Mouse (Mus musculus): ENCODE measurements at regions not wholly inside any gene's neighbourhood (a gene's known extent, or its start where the extent isn't known, plus 50 kb on each side); places are given as distances from the start of the nearest gene placed in this dataset.

- CTCF ChIA-PET: no interaction called here
Measured at GRCm38 (mm10) chr4:23567827-23568226, 928.4 kb upstream of the Mms22l start.

GRCm38 (mm10) chr4:23573013-23573412 is 923.2 kb upstream of the Mms22l start:
- CTCF ChIA-PET: no interaction called here

GRCm38 (mm10) chr4:23587412-23587811 is 908.8 kb upstream of the Mms22l start:
- CTCF ChIA-PET: interaction anchor here (0.5 kb wide), 1 partner anchor 69 kb away, joined by 9 read pairs; no protein-coding TSS in a partner anchor

GRCm38 (mm10) chr4:23590883-23591282 is 905.4 kb upstream of the Mms22l start:
- CTCF ChIA-PET: no interaction called here

GRCm38 (mm10) chr4:23591593-23591992 is 904.7 kb upstream of the Mms22l start:
- CTCF ChIA-PET: no interaction called here

GRCm38 (mm10) chr4:23600070-23600469 is 896.2 kb upstream of the Mms22l start:
- CTCF ChIA-PET: no interaction called here

DNA sequence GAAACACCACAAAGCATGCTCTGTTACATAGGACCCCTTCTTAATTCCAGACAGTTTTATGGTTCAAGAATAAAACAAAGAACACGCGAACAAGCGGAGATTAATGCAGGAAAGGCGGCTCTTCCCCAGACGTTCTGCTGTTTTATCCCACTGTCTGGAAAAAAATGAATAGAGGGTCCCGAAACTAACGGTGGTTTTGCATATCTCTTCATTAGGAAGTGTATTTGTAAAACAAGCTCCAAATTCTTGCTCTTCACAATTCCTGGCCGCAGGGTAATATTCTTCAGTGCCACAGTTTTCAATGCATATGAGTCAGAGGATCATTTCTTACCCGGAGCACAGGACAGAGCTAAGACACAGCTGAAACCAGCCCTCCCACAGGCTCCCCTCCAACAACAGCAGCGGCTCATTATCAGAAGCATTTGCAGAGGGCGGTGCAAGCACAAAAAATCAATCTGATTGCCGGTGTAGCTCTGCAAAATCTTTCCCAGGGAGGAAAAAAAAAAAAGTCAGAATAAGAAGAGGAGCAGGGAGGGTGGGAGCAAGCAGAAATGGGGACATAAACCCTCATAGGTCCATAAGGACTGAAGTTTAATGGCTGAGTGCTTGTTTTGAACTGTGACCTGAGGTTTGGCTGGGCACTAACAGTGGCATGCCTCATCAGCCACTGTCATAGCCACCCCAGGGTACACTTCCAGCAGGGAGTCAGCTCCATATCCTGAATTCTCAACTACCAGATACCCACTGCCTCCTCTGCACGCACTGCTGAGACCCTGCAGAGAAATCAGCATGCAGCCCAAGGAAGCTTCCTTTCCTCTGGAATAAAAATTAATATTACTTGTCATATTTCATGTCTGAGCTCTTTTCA is 894.6 kb upstream of the Mms22l start:
- CTCF ChIA-PET: no interaction called here

GRCm38 (mm10) chr4:23602294-23602932 is 893.8 kb upstream of the Mms22l start:
- CTCF ChIA-PET: no interaction called here

DNA sequence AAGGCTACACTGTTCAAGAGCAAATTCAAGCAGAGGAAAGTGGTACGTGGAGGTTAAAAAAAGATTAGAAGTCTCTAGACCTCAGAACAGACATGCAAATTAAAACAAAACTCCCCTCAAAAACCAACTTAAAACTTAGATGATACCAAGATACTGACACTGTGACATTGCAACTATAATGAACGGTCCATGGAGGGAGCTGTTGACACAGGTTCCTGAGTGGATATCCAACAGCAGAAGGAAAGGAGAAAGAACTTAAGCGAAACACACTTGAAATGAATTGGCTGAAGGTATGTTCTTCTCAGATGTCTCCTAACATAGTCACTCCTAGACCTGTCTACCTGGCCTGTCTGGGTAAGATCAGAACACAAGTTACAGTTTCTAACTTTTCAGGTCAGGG is 888.9 kb upstream of the Mms22l start:
- CTCF ChIA-PET: no interaction called here

DNA sequence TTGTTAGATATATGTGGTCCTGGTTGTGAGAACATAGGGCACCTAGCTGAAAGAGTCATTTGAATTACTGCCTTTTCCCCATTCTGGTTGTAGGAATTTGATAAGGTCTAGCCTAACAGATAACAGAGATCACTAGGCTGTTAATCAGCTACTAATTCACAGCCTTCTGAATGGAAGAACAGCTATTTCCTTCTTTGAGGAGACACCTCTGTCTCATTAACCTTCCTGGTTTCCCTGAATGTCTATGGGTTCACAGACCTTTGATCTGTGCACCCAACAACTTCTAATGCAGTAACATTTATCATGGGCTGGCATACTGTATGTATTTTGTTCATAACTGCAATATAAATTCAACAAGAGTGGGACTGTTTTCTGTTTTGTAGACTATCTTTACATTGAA is 875.0 kb upstream of the Mms22l start:
- CTCF ChIA-PET: no interaction called here

- CTCF ChIA-PET: no interaction called here
Measured at GRCm38 (mm10) chr4:23622231-23622630, 874.0 kb upstream of the Mms22l start.

- CTCF ChIA-PET: no interaction called here
Measured at GRCm38 (mm10) chr4:23636231-23636928, 859.9 kb upstream of the Mms22l start.

GRCm38 (mm10) chr4:23636929-23637235 is 859.4 kb upstream of the Mms22l start:
- CTCF ChIA-PET: no interaction called here

DNA sequence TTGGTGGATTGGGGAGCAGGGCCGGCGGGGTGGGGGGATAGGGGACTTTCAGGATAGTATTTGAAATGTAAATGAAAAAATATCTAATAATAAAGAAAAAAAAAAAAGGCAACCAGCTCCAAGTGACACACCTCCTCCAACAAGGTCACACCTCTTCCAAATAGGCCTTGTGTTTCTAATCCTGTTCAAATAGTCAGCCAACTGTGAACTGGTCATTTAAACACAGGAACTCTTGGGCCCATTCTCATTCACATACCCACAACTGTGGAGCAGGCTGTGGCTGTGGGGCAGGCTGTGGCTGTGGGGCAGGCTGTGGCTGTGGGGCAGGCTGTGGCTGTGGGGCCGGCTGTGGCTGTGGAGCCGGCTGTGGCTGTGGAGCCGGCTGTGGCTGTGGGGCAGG is 839.6 kb upstream of the Mms22l start:
- CTCF ChIA-PET: interaction anchor here (0.8 kb wide), 1 partner anchor 70 kb away, joined by 9 read pairs; no protein-coding TSS in a partner anchor

DNA sequence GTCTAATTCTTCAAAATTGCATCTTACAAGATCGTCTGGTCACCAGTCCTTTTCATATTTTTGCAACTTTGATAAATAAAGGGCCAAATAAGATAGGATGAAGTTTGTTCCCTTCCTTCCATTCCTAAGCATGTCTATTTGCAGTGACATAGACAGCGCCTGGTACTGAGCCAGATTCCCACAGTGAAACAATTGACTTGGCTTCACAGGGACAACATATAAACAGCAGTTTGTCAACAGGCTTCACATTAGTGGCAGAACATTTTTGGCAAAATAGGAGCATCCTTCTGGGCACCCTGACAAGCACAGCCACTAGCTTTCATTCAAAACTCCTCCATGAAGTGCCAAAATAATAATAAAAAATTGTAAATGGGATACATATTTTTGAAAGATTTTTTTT is 827.4 kb upstream of the Mms22l start:
- CTCF ChIA-PET: no interaction called here

- CTCF ChIA-PET: no interaction called here
Measured at GRCm38 (mm10) chr4:23703626-23704025, 792.6 kb upstream of the Mms22l start.

DNA sequence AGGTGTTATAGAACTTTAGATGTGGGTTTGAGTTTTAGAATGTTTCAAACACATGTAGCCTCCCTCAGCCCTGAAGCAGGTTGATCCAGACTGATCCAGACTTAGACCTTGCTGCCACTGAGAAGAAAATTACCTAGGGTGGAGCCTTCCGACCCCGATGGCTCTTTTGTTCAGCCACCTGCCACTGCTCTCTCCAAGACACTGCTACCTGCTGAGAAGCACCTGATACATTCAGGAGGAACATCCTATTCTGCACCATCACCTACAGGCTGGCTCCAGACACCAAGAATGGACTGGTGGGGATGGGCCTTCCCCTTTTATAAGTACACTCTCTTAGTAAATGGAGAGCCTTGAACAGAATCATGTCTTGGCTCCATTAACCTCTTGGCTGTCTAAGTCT is 785.5 kb upstream of the Mms22l start:
- CTCF ChIA-PET: no interaction called here

- CTCF ChIA-PET: no interaction called here
Measured at GRCm38 (mm10) chr4:23713781-23714415, 782.4 kb upstream of the Mms22l start.

- CTCF ChIA-PET: no interaction called here
Measured at GRCm38 (mm10) chr4:23727846-23728245, 768.4 kb upstream of the Mms22l start.

DNA sequence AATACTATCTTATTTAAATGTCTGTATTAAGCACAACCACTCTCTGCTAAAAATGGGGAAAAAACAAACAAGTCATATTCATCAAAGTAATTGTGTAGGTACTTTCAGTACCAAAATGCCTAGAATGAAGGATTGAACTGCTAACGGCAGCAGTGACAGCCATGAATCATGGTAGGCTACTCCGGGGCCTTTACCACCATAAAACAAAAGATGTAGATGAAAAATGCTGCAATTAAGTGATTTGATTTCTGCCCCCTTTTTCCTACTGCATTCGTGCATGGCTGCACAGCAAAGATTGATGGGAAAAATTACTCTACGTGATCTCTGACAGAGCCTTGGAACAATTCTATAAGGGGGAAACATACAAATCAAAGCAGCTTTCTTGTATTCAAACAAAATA is 763.8 kb upstream of the Mms22l start:
- CTCF ChIA-PET: no interaction called here

DNA sequence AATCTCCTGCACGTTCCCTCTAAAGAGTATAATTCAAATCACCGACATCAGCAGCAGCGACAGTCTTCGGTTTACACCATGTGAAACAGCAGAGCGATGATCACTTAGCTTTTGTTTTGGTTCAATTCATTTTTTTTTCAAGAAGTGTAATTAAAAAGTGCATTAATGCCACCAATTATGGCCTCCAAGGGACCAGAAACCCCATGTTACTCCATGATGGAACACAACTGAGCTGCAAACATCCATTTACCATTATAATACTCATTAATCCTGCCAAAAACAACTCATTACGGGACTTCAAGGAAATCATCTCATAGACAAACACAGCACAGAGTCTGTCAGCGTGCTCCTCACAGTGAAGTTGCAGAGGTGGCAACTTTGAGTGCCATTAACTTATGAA is 752.2 kb upstream of the Mms22l start:
- CTCF ChIA-PET: no interaction called here

DNA sequence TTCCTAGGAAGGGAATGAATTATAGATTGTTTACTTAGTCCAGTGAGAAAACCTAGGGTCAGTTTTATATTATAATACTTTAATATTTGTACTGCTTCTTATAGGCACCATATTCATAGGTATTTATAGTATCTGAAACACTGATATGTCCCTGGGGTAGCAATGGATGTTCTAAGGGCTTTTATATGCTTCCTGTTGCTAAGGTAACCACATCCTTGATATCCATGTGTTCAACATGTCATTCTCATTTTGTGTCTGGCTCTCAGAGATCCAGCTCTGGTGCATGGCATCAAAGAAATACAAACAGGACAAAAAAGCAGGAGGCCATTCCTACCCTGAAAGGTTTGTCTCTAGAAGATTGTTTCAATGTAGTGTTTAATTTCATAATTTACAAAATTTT is 738.2 kb upstream of the Mms22l start:
- CTCF ChIA-PET: no interaction called here

Measured in spleen, embryonic (tissue).